Mouse (Mus musculus) cortical plate, adult 2 months (tissue): ENCODE data around the gene Cfap70.

ENCODE experiments used
- CTCF ChIP-seq: fragments of 200-500 bp; IDR thresholded peaks from 2 replicates; pipeline ENCODE4 v1.5.1; 2011; ENCODE audit warnings: mild to moderate bottlenecking, control low read depth, low read length; ENCODE audit not compliant: insufficient read depth; ENCODE audit errors: extremely low read depth
- POLR2A ChIP-seq: fragments of 200-500 bp; IDR thresholded peaks from 2 replicates; pipeline ENCODE4 v1.6.1; 2011; ENCODE audit warnings: mild to moderate bottlenecking, low read length, control low read depth; ENCODE audit not compliant: insufficient read depth; ENCODE audit errors: extremely low read depth

GRCm38 (mm10) chr14:20499982-20500381, 48.0 kb upstream of the Cfap70 start:
- TF ChIP-seq CTCF (no peak), POLR2A (no peak)
